Mouse (Mus musculus) gastrocnemius, adult 8-10 months (tissue): ENCODE results near the gene Ptk7. TPM values are rescaled to one million over a fixed set of nuclear protein-coding genes. Genes with fewer than 3 reads are reported as not detected.
A peak's percentile ranks its signal among the peaks of the same experiment; 100 is the strongest.

Source experiments
- DNase-seq, 2 experiments: peaks; one replicate each; pipeline ENCODE4 v3.0.0; 2022; ENCODE audit warnings: low spot score in 2 of 2
- total RNA-seq, 4 experiments: library from RNA; stranded (reverse); gene quantifications; 2 replicates each; pipeline ENCODE4 v1.2.4; 2022

Gene Ptk7
- total RNA-seq, 4 experiments from 2014 or later = 0.15 to 0.38 (median 0.30) TPM

DNA sequence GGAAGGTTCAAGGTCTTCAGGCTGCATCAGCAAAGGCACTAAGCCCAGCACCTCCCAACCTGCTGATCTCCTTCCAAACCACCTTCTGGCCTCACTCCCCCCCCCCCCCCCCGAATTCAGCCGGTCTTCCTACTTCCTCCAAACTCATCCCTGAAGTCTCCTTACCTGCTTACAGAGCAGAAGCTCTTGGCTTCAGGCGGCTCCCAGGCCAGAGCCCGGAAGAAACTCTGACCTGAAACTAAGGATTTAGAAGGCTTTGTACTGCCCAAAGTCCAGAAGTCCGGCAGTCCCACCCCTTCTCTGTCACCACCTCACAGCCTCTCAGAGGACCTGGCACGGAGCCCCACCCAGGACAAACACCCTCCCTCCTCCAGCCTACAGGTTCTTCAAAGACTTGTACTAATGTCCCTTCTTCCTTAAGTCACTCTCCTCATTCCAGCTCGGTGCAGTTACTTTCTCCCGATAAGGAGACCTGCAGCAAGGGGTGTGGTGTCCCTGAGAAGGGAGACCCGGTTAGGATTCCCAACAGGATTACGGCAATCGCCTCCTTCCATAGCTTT, 15.7 kb upstream of the Ptk7 start:
- DNase-seq = peak in 1 of 2 experiments; percentile 30

- no peak for DNase-seq
Observed at GRCm38 (mm10) chr17:46644152-46644805, 15.0 kb upstream of the Ptk7 start.

DNA sequence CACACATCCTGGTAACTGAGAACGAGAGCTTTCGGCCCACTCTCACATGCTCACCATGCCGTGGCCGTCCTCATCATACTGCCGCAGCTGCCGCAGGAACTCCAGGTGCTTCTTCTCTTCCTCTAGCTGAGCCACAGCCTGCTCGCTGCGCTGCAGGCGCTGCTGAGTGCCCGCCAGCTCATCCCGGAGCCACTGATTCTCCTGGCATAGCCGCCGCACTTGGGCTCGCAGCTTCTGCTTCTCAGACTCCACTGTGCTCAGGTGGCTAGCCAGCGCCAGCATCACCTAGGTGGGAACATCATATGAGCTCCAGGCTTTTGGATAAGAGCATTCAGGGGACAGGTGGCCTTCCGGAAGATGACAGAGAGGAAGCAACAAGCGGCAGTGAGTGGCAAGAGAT, 12.8 kb upstream of the Ptk7 start:
- DNase-seq = no peak

GRCm38 (mm10) chr17:46639929-46640328, 10.6 kb upstream of the Ptk7 start:
- DNase-seq = no peak

GRCm38 (mm10) chr17:46636831-46637523, 7.7 kb upstream of the Ptk7 start:
- DNase-seq = peak; percentile 37 to 43

GRCm38 (mm10) chr17:46629685-46630441, 559 bp upstream of the Ptk7 start:
- no peak for DNase-seq

DNA sequence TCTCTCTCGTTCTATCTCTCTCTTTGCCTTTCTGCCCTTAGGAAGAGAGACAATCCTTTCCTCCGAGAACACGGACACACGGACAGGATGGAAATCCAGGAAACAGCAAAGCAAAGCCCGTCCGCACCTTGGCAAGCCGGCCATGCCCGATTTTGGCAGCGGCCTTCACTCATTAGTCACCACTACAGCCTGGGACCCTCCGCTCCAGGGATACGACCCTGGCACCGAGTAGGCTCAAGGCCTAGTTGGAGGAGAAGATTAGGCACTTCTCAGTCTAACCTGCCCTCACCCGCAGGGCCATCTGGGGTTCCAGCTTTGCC, 873 bp downstream of the Ptk7 start:
- no peak for DNase-seq

GRCm38 (mm10) chr17:46627409-46627808, 1.9 kb downstream of the Ptk7 start:
- DNase-seq = no peak

DNA sequence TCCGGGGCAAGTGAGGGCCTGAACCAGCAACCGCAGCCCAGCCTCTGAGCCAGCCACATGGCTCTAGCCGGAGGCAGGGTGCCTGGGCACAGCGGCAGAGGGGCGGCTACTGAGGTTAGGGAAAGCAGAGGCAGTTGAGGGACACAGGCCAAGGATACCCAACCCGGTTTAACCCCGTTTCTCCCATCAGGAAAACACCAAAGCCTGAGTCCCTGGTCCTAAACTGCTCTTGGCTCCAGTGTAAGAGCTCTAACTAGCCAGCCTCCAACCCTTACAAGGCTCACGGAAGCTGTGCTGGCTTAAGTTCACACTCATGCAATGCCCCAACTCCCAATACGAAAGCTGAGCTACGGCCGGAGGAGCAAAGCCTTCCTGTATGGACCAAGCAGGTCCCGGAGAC, 4.7 kb downstream of the Ptk7 start:
- no peak for DNase-seq

GRCm38 (mm10) chr17:46623819-46624557, 5.3 kb downstream of the Ptk7 start:
- DNase-seq = no peak

GRCm38 (mm10) chr17:46622269-46622668, 7.0 kb downstream of the Ptk7 start:
- DNase-seq = no peak

- no peak for DNase-seq
Observed at GRCm38 (mm10) chr17:46621324-46621723, 8.0 kb downstream of the Ptk7 start.

GRCm38 (mm10) chr17:46619683-46620357, 9.5 kb downstream of the Ptk7 start:
- DNase-seq = no peak

DNA sequence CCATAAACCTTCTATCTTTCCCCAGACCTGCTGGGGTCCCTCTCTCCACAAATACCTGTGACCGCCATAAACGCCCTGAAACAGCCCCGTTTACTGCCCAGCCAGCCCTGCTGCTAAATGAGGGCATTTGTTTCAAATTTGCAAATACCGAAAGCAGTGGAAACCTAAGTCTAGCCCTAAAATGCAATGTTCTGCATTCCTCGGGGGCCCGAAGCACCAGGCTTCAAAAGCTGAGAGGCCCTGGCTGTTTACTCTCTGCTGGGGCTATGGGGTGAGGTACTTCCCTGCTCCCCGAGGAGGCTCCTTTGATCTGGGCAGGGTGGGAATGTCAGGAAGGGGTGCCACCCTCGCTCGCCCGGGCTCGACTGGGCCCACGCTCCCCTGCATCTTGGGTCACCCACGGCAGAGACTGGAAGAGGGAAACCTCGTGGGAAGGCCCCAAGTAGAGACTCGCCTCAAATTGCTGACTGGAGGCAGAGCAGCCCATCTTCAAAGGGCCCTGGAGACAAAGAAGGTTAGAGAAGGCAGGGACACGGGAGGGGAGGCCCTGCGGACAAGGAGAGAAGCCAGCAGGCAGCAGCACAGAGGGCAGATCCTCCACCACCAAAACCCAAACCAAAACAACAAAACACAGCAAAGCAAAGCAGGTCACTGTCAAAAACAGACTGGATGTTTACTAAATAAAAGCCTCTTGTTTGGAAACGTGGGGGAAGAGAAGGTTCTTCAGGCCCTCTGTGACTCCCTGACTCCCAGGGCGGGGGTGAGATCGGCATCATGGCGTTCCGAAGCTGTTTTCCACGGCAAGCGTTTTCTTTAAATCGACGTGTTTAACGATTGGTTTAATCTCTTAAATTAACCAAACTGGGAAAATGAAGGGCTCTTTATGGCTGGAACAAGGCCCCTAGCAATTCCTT, 10.3 kb downstream of the Ptk7 start:
- DNase-seq = no peak

DNA sequence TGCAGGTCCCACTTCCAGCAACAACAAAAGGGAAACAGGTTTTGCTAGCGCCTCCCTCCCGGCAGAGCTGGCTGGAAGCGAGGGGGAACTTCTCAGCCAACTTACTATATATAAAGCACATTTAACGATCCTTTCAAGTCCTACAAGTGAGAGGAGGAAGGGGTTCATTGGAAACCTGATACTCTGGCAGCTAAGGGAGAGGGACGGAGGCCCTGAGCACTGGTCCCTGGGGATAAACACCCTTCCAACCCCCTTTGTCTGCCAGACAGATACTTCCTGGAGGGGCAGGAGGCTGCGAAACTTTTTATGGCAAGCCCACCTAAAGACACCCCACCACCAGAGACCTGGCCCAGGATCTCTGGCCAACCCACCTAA, 10.9 kb downstream of the Ptk7 start:
- DNase-seq = no peak

DNA sequence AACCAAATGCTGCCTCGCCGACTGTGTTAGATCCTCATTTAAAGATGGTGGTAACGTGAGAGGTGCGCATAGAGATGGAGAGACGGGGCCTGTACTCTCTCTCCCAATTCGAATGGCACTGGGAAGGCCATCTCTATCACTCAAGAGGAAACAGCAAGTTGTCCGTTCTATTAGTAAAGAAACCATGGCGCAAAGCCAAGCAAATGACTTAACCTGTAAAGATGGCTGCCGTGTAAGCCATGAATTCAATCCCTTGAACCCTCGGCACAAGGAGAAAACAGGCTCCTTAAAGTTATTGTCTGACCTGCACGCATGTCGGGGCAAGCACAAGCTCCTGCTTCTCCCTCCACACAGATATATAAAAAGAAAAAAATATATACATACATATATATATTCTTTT, 11.5 kb downstream of the Ptk7 start:
- no peak for DNase-seq

DNA sequence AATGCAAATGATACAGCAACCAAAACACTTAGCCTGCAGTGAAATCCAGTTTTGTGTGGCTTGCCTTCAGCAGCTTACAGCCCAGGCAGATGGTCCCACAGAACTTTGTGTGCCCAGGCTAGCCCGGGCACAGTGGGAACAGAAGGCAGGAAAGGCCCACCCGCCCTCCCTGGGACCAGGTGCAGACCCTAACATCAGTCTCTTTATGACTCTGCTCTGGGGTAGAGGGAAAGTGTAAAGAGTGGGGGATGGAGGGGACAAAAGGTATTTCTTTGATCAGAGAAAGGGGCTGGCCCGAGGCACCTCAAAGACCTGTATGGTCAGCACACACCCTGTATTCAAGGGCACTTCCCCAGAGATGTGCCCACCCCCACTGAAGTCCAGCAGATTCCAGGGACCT, 16.1 kb downstream of the Ptk7 start:
- no peak for DNase-seq

DNA sequence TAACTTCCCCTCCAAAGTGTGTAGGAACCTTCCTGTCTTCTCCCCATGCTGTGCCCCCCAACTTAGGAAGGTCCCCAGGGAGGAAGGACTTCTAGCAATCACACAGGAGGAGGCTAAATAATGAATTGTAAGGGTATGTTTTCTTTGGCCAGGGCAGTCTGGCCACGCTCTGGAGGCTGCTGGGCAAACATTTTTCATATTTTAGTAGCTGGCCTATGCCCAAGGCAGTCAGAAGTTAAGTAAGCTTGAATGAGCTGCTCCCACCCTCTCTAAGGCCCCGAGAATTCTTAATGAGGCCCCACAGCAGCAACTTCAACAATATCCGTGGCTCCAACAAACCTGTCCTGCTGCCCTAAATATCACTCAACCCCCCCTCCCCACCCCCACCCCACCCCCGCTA, 16.5 kb downstream of the Ptk7 start:
- DNase-seq = no peak

DNA sequence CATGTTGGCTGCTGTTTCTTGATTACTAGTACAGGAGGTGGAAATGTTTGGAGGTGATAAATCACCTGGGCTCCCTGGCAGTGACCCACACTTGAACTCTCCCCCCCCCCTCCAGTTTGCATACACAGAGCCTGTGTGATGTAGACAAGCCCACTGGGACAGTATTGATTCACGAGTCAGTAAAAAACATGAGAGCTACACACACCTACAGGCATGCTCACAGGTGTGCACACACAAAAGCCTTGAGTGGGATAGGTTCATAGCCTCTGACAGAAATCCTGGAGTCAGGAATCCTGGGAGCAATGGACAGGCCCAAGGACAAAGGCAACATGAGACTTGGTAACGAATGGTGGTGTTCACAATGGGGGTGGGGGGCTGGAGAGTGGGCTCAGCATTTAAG, 17.1 kb downstream of the Ptk7 start:
- no peak for DNase-seq

- DNase-seq = no peak
Observed at GRCm38 (mm10) chr17:46611316-46611715, 18.0 kb downstream of the Ptk7 start.
